10 mouse cellular contexts compared by ENCODE assay signal in genomic region chr7:47146034-47146812, GRCm38 (mm10). TPM values are rescaled to one million over a fixed set of nuclear protein-coding genes. Genes with fewer than 3 reads are reported as not detected.
DNase-seq lines count a peak whose midpoint lies in the region; ATAC-seq and TF ChIP-seq lines count a peak whose summit lies in the region.
"Had no signal": no experiment of that assay in that cellular context is flagged by ENCODE, and none has a peak within 500 bp of the region (broad histone marks: within the 10 kb centered on the region; RNA-seq: fewer than 3 reads in every experiment).

No protein-coding gene starts in this region.

- H3K4me3 ChIP-seq in gastrocnemius, adult 2 months, result no peak overlapping the region
- H3K4me3 ChIP-seq in spleen, adult 2 months (ENCODE audit: extremely low read depth, insufficient read depth, insufficient read length), result no peak overlapping the region
- no peak overlapping the region for H3K4me3 ChIP-seq in liver, embryonic 14.5 days (ENCODE audit: insufficient read depth in 1 of 2, low read depth in 2 of 2, low read length in 2 of 2)
- H3K4me3 ChIP-seq: midbrain, embryonic 12.5 days had no signal

- no peaks in the 10 kb centered on the region for H3K9me3 ChIP-seq in liver, embryonic 14.5 days (ENCODE audit: control insufficient read depth, low read length)
- H3K9me3 ChIP-seq: midbrain, embryonic 12.5 days had no signal

- no peak overlapping the region for H3K4me2 ChIP-seq in liver, embryonic 14.5 days (ENCODE audit: low read depth)
- H3K4me2 ChIP-seq: midbrain, embryonic 12.5 days had no signal

- intact Hi-C loops in gastrocnemius, adult 2 months (cut with DNase I), result no loop called here

- H3K27ac ChIP-seq in gastrocnemius, adult 2 months, result no peak overlapping the region
- H3K27ac ChIP-seq in spleen, adult 2 months (ENCODE audit: insufficient read depth, low read length), result no peak overlapping the region
- no peak overlapping the region for H3K27ac ChIP-seq in liver, embryonic 14.5 days
- H3K27ac ChIP-seq: midbrain, embryonic 12.5 days had no signal

- no peak overlapping the region for H3K9ac ChIP-seq in liver, embryonic 14.5 days (replicated peaks)
- H3K9ac ChIP-seq: midbrain, embryonic 12.5 days had no signal

- no peaks in the 10 kb centered on the region for H3K27me3 ChIP-seq in spleen, adult 2 months (ENCODE audit: control insufficient read depth, insufficient read depth, low read length)
- H3K27me3 ChIP-seq in liver, embryonic 14.5 days (ENCODE audit: control insufficient read depth, insufficient read depth, low read length), result no peaks in the 10 kb centered on the region
- H3K27me3 ChIP-seq: midbrain, embryonic 12.5 days had no signal

- H3K36me3 ChIP-seq in spleen, adult 2 months (ENCODE audit: control insufficient read depth, insufficient read depth, low read length), result no peaks in the 10 kb centered on the region
- no peaks in the 10 kb centered on the region for H3K36me3 ChIP-seq in liver, embryonic 14.5 days (replicated peaks; ENCODE audit: control insufficient read depth, insufficient read depth, low read depth)
- H3K36me3 ChIP-seq: midbrain, embryonic 12.5 days had no signal

- TF ChIP-seq EP300 in liver, embryonic 14.5 days (IDR thresholded peaks at IDR 0.05; ENCODE audit: low read depth), result no peak

- no peak for DNase-seq in gastrocnemius, adult 2 months
- DNase-seq in gastrocnemius, postnatal 4 days (ENCODE audit: low spot score in 2 of 2), result no peak
- peak; percentile 12 to 46 for DNase-seq in spleen, adult 2 months (ENCODE audit: low read depth in 1 of 2, low spot score in 2 of 2)
- no peak for DNase-seq in spleen, adult 12 weeks (ENCODE audit: low spot score)
- peak; percentile 62 for DNase-seq in embryo, embryonic 11 days
- DNase-seq in liver, embryonic 14.5 days (ENCODE audit: low read depth in 3 of 3, low spot score in 3 of 3), result peak in 1 of 3 experiments; percentile 4
- DNase-seq in spleen, postnatal 36 days (ENCODE audit: low spot score in 2 of 2), result peak; percentile 45 to 50
- DNase-seq in neural tube, embryonic 10.5 days (ENCODE audit: extremely low spot score, low spot score), result no peak

- 18% methylated on average over 12 of the region's 12 CpGs for WGBS in spleen, adult 2 months
- 20% methylated on average over 12 of the region's 12 CpGs for whole genome bisulfite sequencing in liver, embryonic 14.5 days (ENCODE audit: insufficient replicate concordance)

- peak; percentile 36; the same call in 1 of the 2 replicates for TF ChIP-seq CTCF in gastrocnemius, adult 2 months (IDR thresholded peaks at IDR 0.05)
- TF ChIP-seq CTCF in spleen, adult 2 months (IDR thresholded peaks at IDR 0.05; ENCODE audit: extremely low read depth, insufficient read depth, insufficient read length, insufficient replicate concordance), result peak; percentile 16; the same call in 1 of the 2 replicates
- TF ChIP-seq CTCF in liver, embryonic 14.5 days (IDR thresholded peaks at IDR 0.05; ENCODE audit: low read depth), result peak; percentile 37

- no peak for TF ChIP-seq POLR2A in spleen, adult 2 months (IDR thresholded peaks at IDR 0.05; ENCODE audit: low read depth, low read length)

- no peaks in the 10 kb centered on the region; the same call in 1 of the 2 replicates for H3K4me1 ChIP-seq in spleen, adult 2 months (ENCODE audit: control insufficient read depth, insufficient read depth, insufficient read length)
- no peaks in the 10 kb centered on the region for H3K4me1 ChIP-seq in liver, embryonic 14.5 days (replicated peaks; ENCODE audit: control insufficient read depth in 2 of 2, insufficient read depth in 2 of 2, low read length in 1 of 2)
- H3K4me1 ChIP-seq: midbrain, embryonic 12.5 days had no signal

- ATAC-seq in liver, embryonic 14.5 days (ENCODE audit: insufficient read depth), result no peak

RNA-seq across cellular contexts. Expression of gene Ptpn5, which starts 12.7 kb away (rescaled TPM):
- total RNA-seq in gastrocnemius, adult 2 months (2021), result not detected
- total RNA-seq in gastrocnemius, postnatal 4 days (2021), result not detected
- 0.46 and 0.60 TPM in 2 replicates for polyA plus RNA-seq in spleen, adult 2 months (2012; rRNA removed)
- polyA plus RNA-seq in liver, embryonic 14.5 days (2012; rRNA removed), result 0.16 TPM in 1 of 2 replicates, not detected in the other
- polyA plus RNA-seq in liver, embryonic 14.5 days (2014; fragmentation: Nextera tagmentation; extraction: Ambion mirVana), result not detected in 2 replicates

RNA-seq across cellular contexts. Expression of gene Mrgpra6, which starts 58.5 kb away (rescaled TPM):
- total RNA-seq in gastrocnemius, adult 2 months (2021), result not detected
- total RNA-seq in gastrocnemius, postnatal 4 days (2021), result not detected
- 0.08 TPM in 1 of 2 replicates, not detected in the other for polyA plus RNA-seq in spleen, adult 2 months (2012; rRNA removed)
- not detected in 2 replicates for polyA plus RNA-seq in liver, embryonic 14.5 days (2012; rRNA removed)
- not detected in 2 replicates for polyA plus RNA-seq in liver, embryonic 14.5 days (2014; fragmentation: Nextera tagmentation; extraction: Ambion mirVana)
- polyA plus RNA-seq: heart, embryonic 14.5 days; midbrain, embryonic 12.5 days had no signal

Comparison
In these comparisons a context has a peak if more than half of its experiments do, and no peak if none do; other contexts are left out.
1. DNase-seq: peak in spleen, adult 2 months (2 of 2), embryo, embryonic 11 days (single experiment) and spleen, postnatal 36 days (2 of 2); none in gastrocnemius, adult 2 months (single experiment), gastrocnemius, postnatal 4 days (0 of 2), spleen, adult 12 weeks (single experiment) and neural tube, embryonic 10.5 days (single experiment).
2. Peak in every context shown above with its lines, with median percentiles within 50 percentile points of each other: CTCF ChIP-seq.